Mouse (Mus musculus) neural tube, embryonic 12.5 days (tissue): ENCODE measurements around the gene Gm20388. TPM values are rescaled to one million over a fixed set of nuclear protein-coding genes. Genes with fewer than 3 reads are reported as not detected.

Source experiments
- ATAC-seq: fragments of 200-750 bp; cut with Nextera tagmentation; 2 replicates; pipeline ENCODE4 v1.8.0; 2017; ENCODE audit warnings: low read depth, mild to moderate bottlenecking, moderate TSS enrichment, moderate library complexity; ENCODE audit not compliant: low FRiP score
- H3K27ac ChIP-seq: fragments of 300-500 bp; sonication (generic); 2 replicates; pipeline ENCODE4 v1.5.1; 2016
- H3K27me3 ChIP-seq: fragments of 300-500 bp; sonication (generic); replicated peaks from 2 replicates; pipeline ENCODE4 v1.6.1; 2016; ENCODE audit warnings: mild to moderate bottlenecking
- H3K36me3 ChIP-seq: fragments of 300-500 bp; sonication (generic); 2 replicates; pipeline ENCODE4 v1.6.1; 2016; ENCODE audit warnings: mild to moderate bottlenecking
- H3K4me1 ChIP-seq: fragments of 300-500 bp; sonication (generic); 2 replicates; pipeline ENCODE4 v1.6.1; 2016
- H3K4me2 ChIP-seq: fragments of 300-500 bp; sonication (generic); replicated peaks from 2 replicates; pipeline ENCODE4 v1.6.1; 2016; ENCODE audit warnings: mild to moderate bottlenecking
- H3K4me3 ChIP-seq: fragments of 300-500 bp; sonication (generic); 2 replicates; pipeline ENCODE4 v1.5.1; 2016
- H3K9ac ChIP-seq: fragments of 300-500 bp; sonication (generic); 2 replicates; pipeline ENCODE4 v1.6.1; 2016; ENCODE audit warnings: mild to moderate bottlenecking
- H3K9me3 ChIP-seq: fragments of 300-500 bp; sonication (generic); 2 replicates; pipeline ENCODE4 v1.6.1; 2016; ENCODE audit warnings: mild to moderate bottlenecking
- WGBS: fragments of 180-500 bp; shearing (Covaris S2); methylation state at CpG from one replicate; pipeline ENCODE4 v1.1.7; 2016; 5-methylcytosine and 5-hydroxymethylcytosine counted together
- polyA plus RNA-seq: library from polyadenylated mRNA; unstranded; fragments of >200 nt; fragmentation: Nextera tagmentation; extraction: Ambion mirVana; gene quantifications from 2 replicates; pipeline ENCODE4 v1.2.1, GENCODE M21; 2016

Gm20388 gene
- polyA plus RNA-seq, 1 experiment from 2014 or later: not detected

- Histone ChIP-seq H3K36me3 (no peaks in the 10 kb centered on the region), H3K27ac (0 out of 2 replicates have a peak overlapping the region, but pooled peaks have one; percentile 78), H3K9me3 (no peaks in the 10 kb centered on the region), H3K4me3 (peak overlapping the region; percentile 33), H3K4me2 (peak overlapping the region; percentile 81), H3K9ac (peak overlapping the region; percentile 63), H3K27me3 (0 out of 2 replicates have a peak, but pooled peaks cover 7% of the 10 kb centered on the region), H3K4me1 (peaks cover 53% of the 10 kb centered on the region)
- 9% methylated on average over 16 of the region's 16 CpGs for WGBS
- peak; percentile 15; the same call in 1 of the 2 replicates for ATAC-seq
Measured at GRCm38 (mm10) chr8:120276891-120277426, 366.3 kb downstream of the Gm20388 start.

GRCm38 (mm10) chr8:120278009-120278408, 367.4 kb downstream of the Gm20388 start:
- H3K4me2 ChIP-seq: no peak overlapping the region
- no peak overlapping the region for H3K27ac ChIP-seq
- H3K36me3 ChIP-seq: no peaks in the 10 kb centered on the region
- H3K4me3 ChIP-seq: no peak overlapping the region
- no peaks in the 10 kb centered on the region for H3K9me3 ChIP-seq
- H3K27me3 ChIP-seq: 0 out of 2 replicates have a peak, but pooled peaks cover 7% of the 10 kb centered on the region
- no peak for ATAC-seq
- 73% methylated on average over 14 of the region's 14 CpGs for WGBS
- peaks cover 62% of the 10 kb centered on the region for H3K4me1 ChIP-seq
- H3K9ac ChIP-seq: no peak overlapping the region

- Histone ChIP-seq H3K36me3 (no peaks in the 10 kb centered on the region), H3K27ac (no peak overlapping the region), H3K9me3 (no peaks in the 10 kb centered on the region), H3K4me3 (no peak overlapping the region), H3K4me1 (peaks cover 76% of the 10 kb centered on the region), H3K9ac (no peak overlapping the region), H3K4me2 (no peak overlapping the region), H3K27me3 (0 out of 2 replicates have a peak, but pooled peaks cover 7% of the 10 kb centered on the region)
- no peak for ATAC-seq
- 87% methylated on average over 8 of the region's 8 CpGs for WGBS
Measured at GRCm38 (mm10) chr8:120279418-120279817, 368.8 kb downstream of the Gm20388 start.

GRCm38 (mm10) chr8:120281487-120281886, 370.8 kb downstream of the Gm20388 start:
- WGBS: 16% methylated on average over 4 of the region's 4 CpGs
- ATAC-seq: no peak

GRCm38 (mm10) chr8:120282465-120282864, 371.8 kb downstream of the Gm20388 start:
- Histone ChIP-seq H3K27me3 (0 out of 2 replicates have a peak, but pooled peaks cover 7% of the 10 kb centered on the region), H3K4me1 (peaks cover 73% of the 10 kb centered on the region), H3K4me3 (no peak overlapping the region), H3K36me3 (no peaks in the 10 kb centered on the region), H3K4me2 (peak overlapping the region; percentile 2; the same call in 1 of the 2 replicates), H3K27ac (peak overlapping the region; percentile 37; the same call in 1 of the 2 replicates), H3K9me3 (no peaks in the 10 kb centered on the region), H3K9ac (no peak overlapping the region)
- WGBS: 63% methylated on average over 5 of the region's 5 CpGs
- no peak for ATAC-seq

More at GRCm38 (mm10) chr8:120281487-120281886, 370.8 kb downstream of the Gm20388 start:
- Histone ChIP-seq H3K4me2 (no peak overlapping the region), H3K27me3 (0 out of 2 replicates have a peak, but pooled peaks cover 7% of the 10 kb centered on the region), H3K9me3 (no peaks in the 10 kb centered on the region), H3K27ac (no peak overlapping the region), H3K4me1 (peaks cover 80% of the 10 kb centered on the region), H3K9ac (no peak overlapping the region), H3K36me3 (no peaks in the 10 kb centered on the region), H3K4me3 (no peak overlapping the region)

GRCm38 (mm10) chr8:120284265-120284664, 373.6 kb downstream of the Gm20388 start:
- H3K27ac ChIP-seq: no peak overlapping the region
- H3K4me1 ChIP-seq: peaks cover 81% of the 10 kb centered on the region
- no peak overlapping the region for H3K9ac ChIP-seq
- H3K27me3 ChIP-seq: 0 out of 2 replicates have a peak, but pooled peaks cover 4% of the 10 kb centered on the region
- no peak for ATAC-seq
- no peak overlapping the region for H3K4me3 ChIP-seq
- peak overlapping the region; percentile 20; the same call in 1 of the 2 replicates for H3K4me2 ChIP-seq
- H3K36me3 ChIP-seq: no peaks in the 10 kb centered on the region
- H3K9me3 ChIP-seq: no peaks in the 10 kb centered on the region
- 18% methylated on average over 9 of the region's 9 CpGs for WGBS

- no peak for ATAC-seq
- 0 out of 2 replicates have a peak, but pooled peaks cover 4% of the 10 kb centered on the region for H3K27me3 ChIP-seq
- H3K4me3 ChIP-seq: no peak overlapping the region
- peaks cover 86% of the 10 kb centered on the region for H3K4me1 ChIP-seq
- H3K9me3 ChIP-seq: no peaks in the 10 kb centered on the region
- 0 out of 2 replicates have a peak overlapping the region, but pooled peaks have one; percentile 8 for H3K27ac ChIP-seq
- peak overlapping the region; percentile 5; the same call in 1 of the 2 replicates for H3K4me2 ChIP-seq
- no peaks in the 10 kb centered on the region for H3K36me3 ChIP-seq
- H3K9ac ChIP-seq: 0 out of 2 replicates have a peak overlapping the region, but pooled peaks have one; percentile 29
- WGBS: 36% methylated on average over 3 of the region's 3 CpGs
Measured at GRCm38 (mm10) chr8:120285033-120285432, 374.4 kb downstream of the Gm20388 start.

GRCm38 (mm10) chr8:120285878-120286277, 375.2 kb downstream of the Gm20388 start:
- 80% methylated on average over 9 of the region's 9 CpGs for WGBS
- Histone ChIP-seq H3K27me3 (no peaks in the 10 kb centered on the region), H3K4me2 (no peak overlapping the region), H3K36me3 (no peaks in the 10 kb centered on the region), H3K9me3 (no peaks in the 10 kb centered on the region), H3K27ac (no peak overlapping the region), H3K4me3 (no peak overlapping the region), H3K9ac (peak overlapping the region; percentile 26; the same call in 1 of the 2 replicates), H3K4me1 (peaks cover 86% of the 10 kb centered on the region)
- no peak for ATAC-seq

GRCm38 (mm10) chr8:120288122-120288908, 377.7 kb downstream of the Gm20388 start:
- Histone ChIP-seq H3K9ac (no peak overlapping the region), H3K4me1 (peaks cover 87% of the 10 kb centered on the region), H3K36me3 (no peaks in the 10 kb centered on the region), H3K4me2 (no peak overlapping the region), H3K27ac (0 out of 2 replicates have a peak overlapping the region, but pooled peaks have one; percentile 0), H3K9me3 (no peaks in the 10 kb centered on the region), H3K4me3 (no peak overlapping the region), H3K27me3 (no peaks in the 10 kb centered on the region)
- ATAC-seq: peak; percentile 22; the same call in 1 of the 2 replicates
- 41% methylated on average over 21 of the region's 21 CpGs for WGBS

GRCm38 (mm10) chr8:120289191-120289590, 378.6 kb downstream of the Gm20388 start:
- no peaks in the 10 kb centered on the region for H3K36me3 ChIP-seq
- H3K4me2 ChIP-seq: no peak overlapping the region
- H3K4me1 ChIP-seq: peaks cover 87% of the 10 kb centered on the region
- no peak for ATAC-seq
- H3K4me3 ChIP-seq: no peak overlapping the region
- H3K27ac ChIP-seq: peak overlapping the region; percentile 4; the same call in 1 of the 2 replicates
- WGBS: 86% methylated on average over 7 of the region's 7 CpGs
- H3K9me3 ChIP-seq: no peaks in the 10 kb centered on the region
- H3K9ac ChIP-seq: no peak overlapping the region
- H3K27me3 ChIP-seq: no peaks in the 10 kb centered on the region

GRCm38 (mm10) chr8:120289698-120290181, 379.1 kb downstream of the Gm20388 start:
- 27% methylated on average over 10 of the region's 10 CpGs for WGBS
- no peak for ATAC-seq
- Histone ChIP-seq H3K9me3 (no peaks in the 10 kb centered on the region), H3K4me2 (peak overlapping the region; percentile 16; the same call in 1 of the 2 replicates), H3K9ac (no peak overlapping the region), H3K27me3 (no peaks in the 10 kb centered on the region), H3K4me3 (no peak overlapping the region), H3K36me3 (no peaks in the 10 kb centered on the region), H3K4me1 (peaks cover 87% of the 10 kb centered on the region), H3K27ac (no peak overlapping the region)

GRCm38 (mm10) chr8:120290614-120291013, 380.0 kb downstream of the Gm20388 start:
- no peaks in the 10 kb centered on the region for H3K27me3 ChIP-seq
- ATAC-seq: no peak
- H3K4me2 ChIP-seq: no peak overlapping the region
- H3K9ac ChIP-seq: no peak overlapping the region
- H3K4me3 ChIP-seq: no peak overlapping the region
- H3K36me3 ChIP-seq: no peaks in the 10 kb centered on the region
- H3K27ac ChIP-seq: no peak overlapping the region
- 74% methylated on average over 15 of the region's 15 CpGs for WGBS
- no peaks in the 10 kb centered on the region for H3K9me3 ChIP-seq
- H3K4me1 ChIP-seq: peaks cover 87% of the 10 kb centered on the region
